Mouse (Mus musculus) bone marrow macrophage, adult 2 months (primary cell): ENCODE results near the gene Obscn. TPM values are rescaled to one million over a fixed set of nuclear protein-coding genes. Genes with fewer than 3 reads are reported as not detected.

Experiments used
- H3K27ac ChIP-seq: 2 replicates; pipeline ENCODE4 v1.5.1; 2012; ENCODE audit warnings: low read depth, low read length; ENCODE audit not compliant: insufficient read depth
- H3K4me1 ChIP-seq: 2 replicates; pipeline ENCODE4 v1.6.1; 2012; ENCODE audit warnings: low read length; ENCODE audit not compliant: control insufficient read depth, insufficient read depth
- H3K4me3 ChIP-seq: 2 replicates; pipeline ENCODE4 v1.5.1; 2012; ENCODE audit warnings: mild to moderate bottlenecking, low read length, moderate library complexity; ENCODE audit not compliant: insufficient read depth
- CTCF ChIP-seq: IDR thresholded peaks from 2 replicates; pipeline ENCODE4 v1.5.1; 2012; ENCODE audit warnings: low read depth, mild to moderate bottlenecking, low read length, moderate library complexity
- POLR2A ChIP-seq: IDR thresholded peaks from 2 replicates; pipeline ENCODE4 v1.6.1; 2012; ENCODE audit warnings: mild to moderate bottlenecking, low read depth, low read length, borderline replicate concordance
- polyA plus RNA-seq: library from polyadenylated mRNA; stranded (reverse); fragments of >200 nt; gene quantifications from 2 replicates; pipeline ENCODE4 v1.2.4, GENCODE M21; 2012; ENCODE audit not compliant: missing spikeins, insufficient read depth, insufficient read length

Gene Obscn
- polyA plus RNA-seq, 1 experiment: not detected

DNA sequence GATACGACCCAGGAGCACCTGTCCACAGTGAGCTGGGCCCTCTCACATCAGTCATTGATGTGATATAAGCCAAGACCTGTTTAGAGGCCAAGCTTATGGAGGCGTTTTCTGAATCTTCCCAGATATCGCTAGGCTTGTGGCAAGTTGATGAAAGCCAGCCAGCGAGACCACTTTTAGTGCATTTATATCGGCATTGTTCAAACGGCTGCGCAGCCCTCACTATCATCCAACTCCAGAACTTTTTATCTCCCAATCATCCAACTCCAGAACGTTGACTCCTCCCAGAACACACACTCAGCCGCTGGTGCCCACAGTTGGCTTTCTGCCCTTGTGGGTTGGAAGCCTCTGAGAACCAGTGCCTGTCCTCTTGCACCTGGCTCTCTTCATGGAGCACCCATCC is 28.2 kb upstream of the Obscn start:
- no peak for TF ChIP-seq CTCF
- TF ChIP-seq POLR2A: no peak
- Histone ChIP-seq H3K4me3 (peak overlapping the region; percentile 86; the same call in 1 of the 2 replicates), H3K27ac (peak overlapping the region; percentile 98), H3K4me1 (peaks cover 28% of the 10 kb centered on the region)

DNA sequence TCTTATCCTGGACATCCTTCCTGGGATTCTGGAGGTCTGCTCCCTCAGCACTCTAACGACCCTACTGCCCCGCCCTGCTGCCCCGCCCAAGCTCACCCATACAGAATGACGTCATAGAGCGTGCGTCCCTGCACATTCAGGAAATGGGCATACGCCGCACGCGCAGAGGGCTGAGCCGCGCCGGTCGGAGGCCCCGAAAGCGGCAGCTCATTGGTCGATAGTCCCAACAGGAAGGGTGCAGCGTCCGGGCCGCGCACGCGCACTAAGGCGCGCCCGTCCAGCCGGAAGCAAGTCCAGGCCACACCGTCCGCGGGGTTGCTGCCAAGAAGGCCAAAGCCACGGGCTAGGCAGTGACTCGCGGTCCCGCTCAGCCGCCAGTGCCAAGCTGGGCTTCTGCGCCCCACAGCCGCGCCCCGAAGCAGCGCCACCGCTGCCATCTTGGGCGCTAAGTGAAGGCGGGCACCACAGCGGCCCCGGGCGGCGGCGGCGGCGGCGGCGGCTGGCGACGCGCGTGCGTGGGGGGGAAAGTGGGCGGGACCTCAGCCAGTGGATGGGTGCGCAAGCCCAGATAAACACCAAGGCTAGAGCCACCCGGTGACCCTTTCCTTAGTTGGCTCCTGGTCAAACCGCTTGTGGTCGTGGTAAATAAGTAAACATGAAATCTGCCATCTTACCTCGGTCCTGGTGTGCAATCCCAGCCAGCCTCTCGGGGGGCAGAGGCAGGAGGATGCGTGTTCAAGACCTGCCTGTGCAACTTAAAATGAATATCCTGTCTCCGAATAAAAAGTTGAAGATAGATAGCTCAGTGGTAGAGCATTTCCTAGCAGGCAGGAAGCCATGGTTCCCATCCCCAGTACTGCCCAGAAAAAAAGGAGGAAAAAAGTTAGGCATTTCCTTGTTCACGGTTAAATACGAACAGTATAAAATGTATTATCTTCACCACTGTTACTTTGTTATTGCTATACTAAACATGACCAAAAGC is 27.3 kb upstream of the Obscn start, which contains the start of gene Iba57:
TSS of gene Iba57 (minus strand) at position 485 of the 982 bp plus-strand sequence.
- Histone ChIP-seq H3K4me3 (peak within 1 kb of the TSS; percentile 86), H3K27ac (peak within 1 kb of the TSS; percentile 98), H3K4me1 (peaks cover 28% of the 10 kb centered on the region)
- TF ChIP-seq CTCF (no peak), POLR2A (no peak)

- TF ChIP-seq CTCF (no peak), POLR2A (no peak)
- H3K4me3 ChIP-seq: peak overlapping the region; percentile 59
- H3K4me1 ChIP-seq: peaks cover 28% of the 10 kb centered on the region
- peak overlapping the region; percentile 9; the same call in 1 of the 2 replicates for H3K27ac ChIP-seq
Measured at GRCm38 (mm10) chr11:59162443-59163254, 26.4 kb upstream of the Obscn start.

DNA sequence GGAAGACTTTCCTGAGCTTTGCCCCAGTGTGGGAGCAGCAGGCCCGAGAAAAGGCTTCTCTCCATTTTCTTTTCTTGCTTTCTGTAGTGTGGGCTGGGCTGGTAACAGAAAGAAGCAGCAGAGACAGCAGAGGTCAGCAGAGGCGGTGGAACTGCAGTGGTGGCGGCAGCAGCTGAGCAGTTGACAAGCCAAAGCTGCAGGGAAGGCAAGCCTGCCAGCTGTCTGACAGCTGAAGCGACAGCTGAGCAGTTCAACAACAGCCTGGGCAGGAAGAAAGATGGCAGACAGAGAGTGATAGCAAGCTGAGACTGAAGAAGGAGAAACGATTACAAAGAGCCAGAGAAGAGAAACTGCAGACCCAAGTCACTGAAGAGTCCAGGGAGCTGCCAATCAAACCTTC is 25.2 kb upstream of the Obscn start:
- TF ChIP-seq POLR2A (no peak), CTCF (no peak)
- Histone ChIP-seq H3K4me1 (peaks cover 26% of the 10 kb centered on the region), H3K27ac (no peak overlapping the region), H3K4me3 (no peak overlapping the region)

GRCm38 (mm10) chr11:59159558-59159957 is 23.4 kb upstream of the Obscn start:
- peaks cover 14% of the 10 kb centered on the region for H3K4me1 ChIP-seq
- no peak overlapping the region for H3K4me3 ChIP-seq
- H3K27ac ChIP-seq: no peak overlapping the region
- no peak for TF ChIP-seq POLR2A
- TF ChIP-seq CTCF: no peak

- Histone ChIP-seq H3K27ac (no peak overlapping the region), H3K4me3 (no peak overlapping the region), H3K4me1 (peaks cover 9% of the 10 kb centered on the region)
- TF ChIP-seq POLR2A: no peak
- no peak for TF ChIP-seq CTCF
Measured at GRCm38 (mm10) chr11:59159099-59159498, 22.9 kb upstream of the Obscn start.

GRCm38 (mm10) chr11:59155900-59156299 is 19.7 kb upstream of the Obscn start:
- no peak for TF ChIP-seq CTCF
- TF ChIP-seq POLR2A: no peak
- H3K4me3 ChIP-seq: no peak overlapping the region
- no peaks in the 10 kb centered on the region for H3K4me1 ChIP-seq
- no peak overlapping the region for H3K27ac ChIP-seq

GRCm38 (mm10) chr11:59154220-59154619 is 18.0 kb upstream of the Obscn start:
- no peak overlapping the region for H3K27ac ChIP-seq
- no peak for TF ChIP-seq CTCF
- no peak for TF ChIP-seq POLR2A
- H3K4me1 ChIP-seq: no peaks in the 10 kb centered on the region
- no peak overlapping the region for H3K4me3 ChIP-seq

- no peak overlapping the region for H3K4me3 ChIP-seq
- H3K27ac ChIP-seq: no peak overlapping the region
- no peak for TF ChIP-seq POLR2A
- peak; percentile 21; the same call in 1 of the 2 replicates for TF ChIP-seq CTCF
- H3K4me1 ChIP-seq: no peaks in the 10 kb centered on the region
Measured at GRCm38 (mm10) chr11:59151729-59152128, 15.5 kb upstream of the Obscn start.
